Mouse (Mus musculus) stomach, embryonic 14.5 days (tissue): Measurements from ENCODE around the gene Trem3. TPM values are rescaled to one million over a fixed set of nuclear protein-coding genes. Genes with fewer than 3 reads are reported as not detected.

Experiments
- ATAC-seq: fragments of 200-750 bp; cut with Nextera tagmentation; 2 replicates; pipeline ENCODE4 v1.8.0; 2017; ENCODE audit warnings: low read depth, moderate TSS enrichment; ENCODE audit not compliant: insufficient number of reproducible peaks, insufficient read depth, low FRiP score
- H3K27ac ChIP-seq: fragments of 300-500 bp; sonication (generic); 2 replicates; pipeline ENCODE4 v1.5.1; 2014; ENCODE audit warnings: mild to moderate bottlenecking, low read length, moderate library complexity, mixed read lengths
- H3K27me3 ChIP-seq: fragments of 300-500 bp; sonication (generic); 2 replicates; pipeline ENCODE4 v1.6.1; 2014; ENCODE audit warnings: low read length, control low read depth, mixed read lengths; ENCODE audit not compliant: control insufficient read depth, insufficient read depth
- H3K36me3 ChIP-seq: fragments of 300-500 bp; sonication (generic); 2 replicates; pipeline ENCODE4 v1.6.1; 2014; ENCODE audit warnings: mild to moderate bottlenecking, control low read depth, low read length, moderate library complexity, mixed read lengths; ENCODE audit not compliant: control insufficient read depth, insufficient read depth
- H3K4me1 ChIP-seq: fragments of 300-500 bp; sonication (generic); 2 replicates; pipeline ENCODE4 v1.6.1; 2014; ENCODE audit warnings: low read length, control low read depth, mixed read lengths; ENCODE audit not compliant: control insufficient read depth, insufficient read depth
- H3K4me2 ChIP-seq: fragments of 300-500 bp; sonication (generic); replicated peaks from 2 replicates; pipeline ENCODE4 v1.6.1; 2014; ENCODE audit warnings: low read depth, low read length, control low read depth
- H3K4me3 ChIP-seq: fragments of 300-500 bp; sonication (generic); 2 replicates; pipeline ENCODE4 v1.5.1; 2014; ENCODE audit warnings: low read depth, low read length, control low read depth
- H3K9ac ChIP-seq: fragments of 300-500 bp; sonication (generic); replicated peaks from 2 replicates; pipeline ENCODE4 v1.6.1; 2014; ENCODE audit warnings: low read depth, mild to moderate bottlenecking, control low read depth, low read length, moderate library complexity, mixed read lengths
- H3K9me3 ChIP-seq: fragments of 300-500 bp; sonication (generic); 2 replicates; pipeline ENCODE4 v1.6.1; 2016; ENCODE audit warnings: low read depth, low read length, control low read depth; ENCODE audit not compliant: control insufficient read depth
- WGBS: fragments of 180-500 bp; shearing (Covaris S2); extraction: QIAGEN DNeasy Blood & Tissue Kit; methylation state at CpG from one replicate; pipeline ENCODE4 v1.1.7; 2014; 5-methylcytosine and 5-hydroxymethylcytosine counted together
- polyA plus RNA-seq: library from polyadenylated mRNA; unstranded; fragments of >200 nt; fragmentation: Nextera tagmentation; extraction: Ambion mirVana; gene quantifications from 2 replicates; pipeline ENCODE4 v1.2.1, GENCODE M21; 2014

Trem3 gene
- polyA plus RNA-seq, 1 experiment from 2014 or later, result not detected

- no peak overlapping the region for H3K4me2 ChIP-seq
- H3K27me3 ChIP-seq, result no peaks in the 10 kb centered on the region
- H3K36me3 ChIP-seq, result no peaks in the 10 kb centered on the region
- H3K9ac ChIP-seq, result no peak overlapping the region
- H3K4me3 ChIP-seq, result no peak overlapping the region
- H3K4me1 ChIP-seq, result no peaks in the 10 kb centered on the region
- no peak for ATAC-seq
- no peak overlapping the region for H3K27ac ChIP-seq
- H3K9me3 ChIP-seq, result no peaks in the 10 kb centered on the region
- 34% methylated on average over 4 of the region's 4 CpGs for WGBS
Measured at GRCm38 (mm10) chr17:48235773-48236370, 11.7 kb upstream of the Trem3 start.

GRCm38 (mm10) chr17:48237621-48238020, 10.0 kb upstream of the Trem3 start:
- Histone ChIP-seq H3K4me3 (no peak overlapping the region), H3K4me2 (no peak overlapping the region), H3K4me1 (no peaks in the 10 kb centered on the region), H3K9me3 (no peaks in the 10 kb centered on the region), H3K36me3 (no peaks in the 10 kb centered on the region), H3K27ac (no peak overlapping the region), H3K27me3 (no peaks in the 10 kb centered on the region), H3K9ac (no peak overlapping the region)
- ATAC-seq, result no peak
- 96% methylated on average over 8 of the region's 8 CpGs for WGBS

GRCm38 (mm10) chr17:48249039-48249438, 1.5 kb downstream of the Trem3 start:
- Histone ChIP-seq H3K27ac (no peak overlapping the region), H3K27me3 (no peaks in the 10 kb centered on the region), H3K9ac (no peak overlapping the region), H3K9me3 (no peaks in the 10 kb centered on the region), H3K4me1 (no peaks in the 10 kb centered on the region), H3K4me3 (no peak overlapping the region), H3K36me3 (no peaks in the 10 kb centered on the region), H3K4me2 (no peak overlapping the region)
- ATAC-seq, result no peak

- Histone ChIP-seq H3K9ac (no peak overlapping the region), H3K9me3 (no peaks in the 10 kb centered on the region), H3K27me3 (no peaks in the 10 kb centered on the region), H3K4me1 (no peaks in the 10 kb centered on the region), H3K4me3 (no peak overlapping the region), H3K4me2 (no peak overlapping the region), H3K36me3 (no peaks in the 10 kb centered on the region), H3K27ac (no peak overlapping the region)
- WGBS, result 78% methylated on average over 11 of the region's 11 CpGs
- no peak for ATAC-seq
Measured at GRCm38 (mm10) chr17:48249501-48249900, 1.9 kb downstream of the Trem3 start.

GRCm38 (mm10) chr17:48250631-48251030, 3.1 kb downstream of the Trem3 start:
- 86% methylated on average over 7 of the region's 7 CpGs for WGBS
- no peak overlapping the region for H3K9ac ChIP-seq
- no peaks in the 10 kb centered on the region for H3K4me1 ChIP-seq
- H3K4me2 ChIP-seq, result no peak overlapping the region
- no peak overlapping the region for H3K4me3 ChIP-seq
- no peak overlapping the region for H3K27ac ChIP-seq
- no peaks in the 10 kb centered on the region for H3K36me3 ChIP-seq
- H3K9me3 ChIP-seq, result no peaks in the 10 kb centered on the region
- ATAC-seq, result no peak
- no peaks in the 10 kb centered on the region for H3K27me3 ChIP-seq

GRCm38 (mm10) chr17:48256575-48256974, 9.0 kb downstream of the Trem3 start:
- no peak overlapping the region for H3K9ac ChIP-seq
- no peaks in the 10 kb centered on the region for H3K36me3 ChIP-seq
- H3K9me3 ChIP-seq, result no peaks in the 10 kb centered on the region
- no peak overlapping the region for H3K27ac ChIP-seq
- no peaks in the 10 kb centered on the region for H3K4me1 ChIP-seq
- H3K27me3 ChIP-seq, result no peaks in the 10 kb centered on the region
- ATAC-seq, result no peak
- H3K4me3 ChIP-seq, result no peak overlapping the region
- H3K4me2 ChIP-seq, result no peak overlapping the region

- Histone ChIP-seq H3K36me3 (no peaks in the 10 kb centered on the region), H3K4me1 (no peaks in the 10 kb centered on the region), H3K9me3 (no peaks in the 10 kb centered on the region), H3K27me3 (no peaks in the 10 kb centered on the region), H3K9ac (no peak overlapping the region), H3K4me3 (no peak overlapping the region), H3K4me2 (no peak overlapping the region), H3K27ac (no peak overlapping the region)
- no peak for ATAC-seq
- 72% methylated on average over 2 of the region's 2 CpGs for WGBS
Measured at GRCm38 (mm10) chr17:48261868-48262267, 14.3 kb downstream of the Trem3 start.

GRCm38 (mm10) chr17:48263741-48264362, 16.3 kb downstream of the Trem3 start, which contains the start of gene Treml4:
TSS of gene Treml4 (plus strand) at chr17:48264295.
- Histone ChIP-seq H3K27ac (no peak within 1 kb of the TSS), H3K9ac (no peak within 1 kb of the TSS), H3K27me3 (no peaks in the 10 kb centered on the region), H3K4me3 (no peak within 1 kb of the TSS), H3K4me1 (no peaks in the 10 kb centered on the region), H3K36me3 (no peaks in the 10 kb centered on the region), H3K9me3 (no peaks in the 10 kb centered on the region), H3K4me2 (no peak within 1 kb of the TSS)
- WGBS, result 91% methylated on average over 3 of the region's 3 CpGs
- no peak for ATAC-seq

- Histone ChIP-seq H3K9me3 (no peaks in the 10 kb centered on the region), H3K4me3 (no peak overlapping the region), H3K4me1 (no peaks in the 10 kb centered on the region), H3K27ac (no peak overlapping the region), H3K4me2 (no peak overlapping the region), H3K36me3 (no peaks in the 10 kb centered on the region), H3K27me3 (no peaks in the 10 kb centered on the region), H3K9ac (no peak overlapping the region)
- 93% methylated on average over 7 of the region's 7 CpGs for WGBS
- no peak for ATAC-seq
Measured at GRCm38 (mm10) chr17:48264662-48265061, 17.1 kb downstream of the Trem3 start.
